Mouse (Mus musculus) embryo, embryonic 9.5 days (tissue): Measurements from ENCODE around the gene Scrn1.

Experiments
- DNase-seq: peaks from one replicate; pipeline ENCODE4 v3.0.0-alpha.2; 2017; ENCODE audit errors: extremely low spot score

The Scrn1 gene

DNA sequence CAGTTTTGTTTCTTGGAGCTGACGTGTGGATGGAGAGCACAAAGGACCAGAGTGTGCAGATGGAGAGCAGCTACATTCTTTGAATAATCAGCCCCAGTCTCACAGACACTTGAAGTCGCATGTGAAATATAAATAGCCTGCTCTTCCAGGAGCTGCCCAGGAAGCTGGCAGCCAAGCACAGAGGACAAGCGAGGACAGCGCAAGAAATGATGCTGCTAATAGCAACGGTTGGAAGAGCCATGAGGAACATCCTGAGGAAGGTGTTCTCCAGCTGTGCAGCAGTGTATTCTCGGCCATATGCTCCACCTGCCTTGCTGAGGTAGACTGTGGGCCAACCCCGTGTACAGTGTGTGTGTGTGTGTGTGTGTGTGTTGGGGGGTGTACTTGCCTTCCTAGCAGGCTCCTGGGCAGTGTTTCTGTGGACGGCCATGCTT, 35.2 kb downstream of the Scrn1 start:
- no peak for DNase-seq

GRCm38 (mm10) chr6:54530182-54530581, 36.1 kb downstream of the Scrn1 start:
- DNase-seq, result no peak

DNA sequence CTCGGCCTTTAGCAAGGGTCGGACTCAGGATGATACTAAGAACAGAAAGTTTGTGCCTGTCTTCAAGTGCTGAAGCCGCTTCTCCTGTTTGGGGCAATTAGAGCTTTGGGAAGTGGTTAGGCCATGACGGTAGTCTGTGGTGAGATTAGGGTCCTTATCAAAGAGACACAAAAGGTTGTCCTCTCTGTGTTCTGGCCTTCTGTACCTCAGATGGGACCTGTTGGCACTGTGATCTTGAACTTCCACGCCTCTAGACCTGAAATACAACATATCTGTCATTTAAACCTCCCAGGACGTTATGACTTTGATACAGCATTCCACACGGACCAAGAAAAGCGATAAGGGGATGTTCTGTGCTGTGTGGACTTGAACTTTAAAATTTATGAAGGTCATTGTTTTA, 37.6 kb downstream of the Scrn1 start:
- no peak for DNase-seq

GRCm38 (mm10) chr6:54518758-54519157, 47.5 kb downstream of the Scrn1 start:
- no peak for DNase-seq

- DNase-seq, result no peak
Measured at GRCm38 (mm10) chr6:54516512-54517134, 49.7 kb downstream of the Scrn1 start.

GRCm38 (mm10) chr6:54512256-54512655, 54.0 kb downstream of the Scrn1 start:
- no peak for DNase-seq

GRCm38 (mm10) chr6:54509264-54509663, 57.0 kb downstream of the Scrn1 start:
- no peak for DNase-seq

- no peak for DNase-seq
Measured at GRCm38 (mm10) chr6:54508256-54508793, 58.0 kb downstream of the Scrn1 start.

DNA sequence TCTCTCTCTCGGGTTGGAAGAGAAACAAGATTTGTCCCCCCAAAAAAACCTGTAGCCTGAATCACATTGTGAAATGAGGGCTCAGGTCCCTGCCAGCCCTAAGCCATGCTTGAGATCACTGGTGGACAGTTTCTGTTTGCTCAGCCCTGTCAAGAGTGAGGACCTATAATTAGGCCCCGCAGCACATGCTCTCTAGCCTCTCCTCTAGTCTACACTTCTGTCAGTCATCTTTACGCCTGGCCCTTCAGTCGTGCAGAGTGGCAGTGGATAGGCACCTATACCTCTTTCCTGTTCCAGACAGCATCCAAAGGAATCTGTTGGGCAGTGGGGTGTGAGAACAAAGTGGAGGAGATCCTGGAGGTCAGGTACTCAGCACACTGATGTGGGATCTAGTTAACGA, 58.5 kb downstream of the Scrn1 start:
- peak; percentile 10 for DNase-seq

GRCm38 (mm10) chr6:54507002-54507401, 59.3 kb downstream of the Scrn1 start:
- DNase-seq, result peak; percentile 44

- DNase-seq, result no peak
Measured at GRCm38 (mm10) chr6:54506318-54506717, 60.0 kb downstream of the Scrn1 start.

DNA sequence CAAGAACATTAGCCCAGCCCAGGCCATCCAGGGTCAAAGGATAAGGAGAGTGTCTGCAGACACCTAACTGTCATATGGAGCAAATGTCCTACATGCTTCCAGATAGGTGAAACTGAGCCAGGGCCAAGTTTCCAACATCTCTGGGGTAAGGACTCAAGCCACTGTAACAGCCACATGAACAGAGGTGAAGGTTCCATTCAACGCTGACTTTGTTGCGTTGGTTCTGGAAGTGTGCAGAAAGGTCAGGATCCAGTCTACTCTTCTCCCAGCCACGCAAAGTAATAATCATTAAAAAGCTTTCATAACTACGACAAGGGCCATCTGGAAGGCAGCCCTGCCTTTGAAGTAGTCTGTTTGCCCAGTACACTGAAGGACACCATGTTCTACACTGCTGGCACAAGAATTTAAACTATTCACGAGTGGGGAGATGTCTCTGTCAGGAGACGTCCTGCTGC, 63.6 kb downstream of the Scrn1 start:
- no peak for DNase-seq

GRCm38 (mm10) chr6:54496214-54496613, 70.1 kb downstream of the Scrn1 start:
- DNase-seq, result no peak

GRCm38 (mm10) chr6:54494612-54495398, 71.5 kb downstream of the Scrn1 start:
- no peak for DNase-seq

DNA sequence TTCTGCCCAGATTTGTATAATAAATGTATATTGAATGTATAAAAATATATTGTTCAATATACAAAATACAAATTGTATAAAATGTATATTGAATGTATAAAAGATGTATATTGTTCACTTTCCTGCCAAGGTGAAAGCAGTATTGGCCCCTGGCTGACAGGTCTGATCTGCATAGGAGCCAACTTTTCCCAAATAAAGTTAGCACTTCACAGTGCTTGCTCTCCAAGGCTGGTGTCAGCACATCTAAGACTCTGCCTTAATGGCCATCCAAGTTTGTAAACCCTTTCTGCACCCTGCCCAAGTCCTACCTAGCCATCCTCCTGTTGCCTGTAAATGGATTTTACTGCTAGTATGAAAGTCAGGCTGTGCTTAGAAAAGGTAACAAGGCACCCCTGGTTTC, 72.2 kb downstream of the Scrn1 start:
- DNase-seq, result no peak

DNA sequence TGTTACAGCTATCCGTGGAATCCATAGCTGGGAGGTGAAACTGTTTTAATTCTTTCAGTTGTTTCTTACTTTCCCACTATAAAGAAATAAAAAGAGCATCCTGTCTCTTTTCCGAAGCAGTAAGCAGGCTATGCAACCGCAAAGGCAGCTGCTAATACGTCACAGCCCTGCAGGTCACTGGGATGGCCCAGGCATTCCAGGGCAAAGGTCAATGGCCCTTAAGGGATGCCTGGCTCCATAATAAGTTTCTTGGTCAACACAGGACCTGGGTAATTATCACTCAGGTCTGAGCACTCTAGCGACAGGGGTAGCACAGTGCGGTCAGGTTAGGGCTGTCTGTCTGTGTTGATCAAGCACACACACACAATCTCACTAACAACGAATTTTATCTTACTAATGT, 75.2 kb downstream of the Scrn1 start:
- peak; percentile 33 for DNase-seq

GRCm38 (mm10) chr6:54485973-54486569, 80.2 kb downstream of the Scrn1 start:
- DNase-seq, result peak; percentile 14

DNA sequence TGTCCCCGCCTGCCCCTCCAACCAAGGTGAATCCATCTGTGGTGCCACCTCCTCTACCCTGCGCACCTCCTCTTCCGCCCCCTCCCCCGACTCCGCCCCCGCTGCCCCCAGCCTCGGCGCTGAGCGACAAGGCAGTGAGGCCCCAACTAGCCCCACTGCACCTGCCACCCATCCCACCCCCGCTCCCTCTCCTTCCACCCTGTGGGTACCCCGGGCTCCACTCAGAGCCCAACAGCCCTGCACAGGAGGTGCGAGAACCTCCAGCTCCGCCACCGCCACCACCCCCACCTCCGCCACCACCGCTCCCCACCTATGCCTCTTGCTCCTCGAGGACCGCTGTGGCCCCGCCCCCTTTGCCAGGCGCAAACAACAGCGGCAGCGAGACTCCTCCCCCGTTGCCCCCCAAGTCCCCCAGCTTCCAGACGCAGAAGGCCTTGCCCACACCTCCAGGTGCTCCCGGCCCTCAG, 80.8 kb downstream of the Scrn1 start:
- peak; percentile 27 for DNase-seq

DNA sequence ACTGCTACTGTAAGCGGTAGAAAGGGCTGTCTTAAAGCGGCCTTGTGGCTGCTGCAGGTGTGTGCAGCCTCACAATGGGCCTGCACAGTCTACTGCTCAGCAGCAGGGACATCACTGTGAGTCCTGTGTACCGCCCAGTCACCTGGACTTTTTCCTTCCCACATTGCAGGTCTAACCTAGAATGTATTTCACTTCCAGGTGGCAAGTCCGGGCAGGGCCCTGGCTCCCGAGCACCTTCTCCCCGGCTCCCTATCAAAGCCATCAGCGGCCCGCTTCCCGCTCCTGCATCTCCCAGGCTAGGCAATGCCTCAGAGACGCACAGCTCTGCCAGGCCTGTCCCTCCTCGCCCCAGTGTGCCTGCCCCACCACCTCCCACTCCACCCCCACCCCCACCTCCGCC, 81.3 kb downstream of the Scrn1 start:
- peak; percentile 22 for DNase-seq

DNA sequence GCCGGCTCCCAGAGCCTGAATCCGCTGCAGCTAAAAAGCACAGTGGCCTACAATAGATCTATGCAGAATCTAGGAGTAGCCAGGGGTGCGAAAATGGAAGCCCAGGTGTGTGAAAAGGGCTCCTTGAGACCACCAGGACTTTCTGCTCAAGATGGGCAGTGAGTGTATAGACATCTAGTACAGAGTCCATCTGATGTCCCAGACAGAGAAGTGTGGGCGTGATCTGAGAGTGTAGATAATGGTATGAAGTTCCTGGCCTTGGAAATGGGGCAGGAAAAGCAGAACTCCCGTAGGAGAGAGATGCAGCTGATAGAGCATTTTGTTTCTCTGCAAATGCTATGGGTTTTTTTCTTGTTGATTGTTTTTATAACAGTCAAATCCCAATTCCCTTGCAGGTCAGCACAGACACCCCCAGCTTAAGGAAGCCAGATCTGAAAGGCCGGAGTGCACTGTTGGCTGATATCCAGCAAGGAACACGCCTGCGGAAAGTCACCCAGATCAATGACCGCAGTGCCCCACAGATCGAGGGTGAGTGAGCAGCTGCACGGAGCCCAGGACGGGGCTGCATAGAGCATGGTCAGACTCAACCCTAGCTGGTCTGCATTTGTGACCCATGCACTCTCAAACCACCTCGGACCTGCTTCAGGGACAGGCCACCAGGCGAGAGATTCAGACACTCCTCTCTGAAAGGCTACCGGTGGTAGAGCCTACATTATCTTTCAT, 84.7 kb downstream of the Scrn1 start:
- no peak for DNase-seq

DNA sequence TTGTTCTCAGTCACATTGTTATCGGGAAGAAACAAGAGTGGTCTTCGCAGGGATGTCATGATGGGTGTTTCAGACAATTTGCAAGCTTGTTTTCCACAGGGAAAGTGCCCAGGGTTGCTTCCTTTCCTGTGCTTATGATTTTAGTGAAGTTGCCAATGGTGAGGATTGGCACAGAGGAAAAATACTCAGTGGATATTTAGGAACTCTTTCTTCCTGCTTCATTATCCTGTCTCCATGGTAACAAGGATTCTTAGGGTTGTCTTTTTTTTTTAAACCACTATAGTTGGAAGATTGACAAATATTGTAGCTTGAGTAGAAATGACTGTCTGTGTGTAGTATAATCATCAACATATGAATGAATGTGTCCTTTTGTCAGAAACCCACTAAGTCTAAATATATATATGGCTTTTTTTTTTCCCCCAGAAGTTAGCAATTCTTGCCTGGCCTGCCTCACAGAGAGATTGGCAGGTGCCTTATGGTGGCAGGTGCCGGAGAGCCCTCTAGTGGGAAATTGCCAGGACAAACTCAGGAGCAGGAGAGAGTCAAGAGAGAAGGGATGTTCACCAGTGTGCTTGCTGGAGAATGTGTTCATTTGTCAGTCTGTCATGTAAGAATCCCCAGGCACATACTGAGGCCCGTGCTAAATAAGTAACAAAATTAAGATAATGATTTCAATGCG, 87.5 kb downstream of the Scrn1 start:
- DNase-seq, result peak; percentile 18
